Comparison of ENCODE assay signal across 8 mouse cellular contexts in the genomic region with DNA sequence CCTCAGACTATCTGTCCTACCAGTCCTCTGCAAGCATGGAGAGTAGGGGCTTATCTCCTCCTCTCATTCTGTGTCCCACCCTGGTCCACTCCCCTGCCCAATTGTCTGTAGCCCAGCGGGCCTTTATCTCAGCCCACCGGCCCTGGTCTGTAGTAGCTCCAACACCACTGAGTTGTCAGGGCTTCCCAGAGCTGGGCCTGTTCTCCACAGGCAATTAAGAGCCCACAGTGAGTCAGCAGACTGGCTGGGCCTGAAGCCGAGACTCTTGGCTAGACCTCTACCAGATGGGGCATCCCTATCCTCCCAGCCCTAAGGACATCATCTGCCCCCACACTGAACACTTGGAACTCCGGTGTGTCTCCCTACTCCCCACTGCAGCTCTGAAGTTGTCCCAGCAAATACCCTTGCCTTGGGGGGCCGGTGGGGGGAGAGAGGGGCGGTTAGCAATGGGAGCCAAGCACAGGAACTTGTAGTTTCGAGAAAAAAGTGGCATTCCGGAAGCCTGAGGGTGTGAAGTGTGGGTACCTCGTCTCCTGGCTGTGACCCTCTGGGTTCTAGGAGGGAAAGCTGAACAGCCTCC.
DNase-seq lines count a peak whose midpoint lies in the region; ATAC-seq lines count a peak whose summit lies in the region.

No protein-coding gene starts in this region.

- no peaks in the 10 kb centered on the region for H3K36me3 ChIP-seq in heart, embryonic 10.5 days

- H3K27me3 ChIP-seq in heart, embryonic 10.5 days (ENCODE audit: insufficient read depth, poor library complexity, severe bottlenecking), result 0 out of 2 replicates have a peak, but pooled peaks cover 3% of the 10 kb centered on the region

- peak; percentile 47 for ATAC-seq in frontal cortex, adult (ENCODE audit: low TSS enrichment)

- H3K4me1 ChIP-seq in heart, embryonic 10.5 days, result peaks cover 29% of the 10 kb centered on the region

- WGBS in heart, embryonic 10.5 days, result 63% methylated on average over 9 of the region's 9 CpGs

- H3K27ac ChIP-seq in heart, embryonic 10.5 days, result peak overlapping the region; percentile 65

- DNase-seq in frontal cortex, adult 2 months (ENCODE audit: extremely low spot score in 1 of 2, low spot score in 1 of 2), result no peak
- peak; percentile 98 for DNase-seq in 3T3-L1 (ENCODE audit: low read depth, low spot score)
- DNase-seq in cerebellum, adult 9-11 months, result peak; percentile 64
- peak; percentile 97 for DNase-seq in heart, embryonic 10.5 days (ENCODE audit: low spot score)
- DNase-seq in spleen, postnatal 10 days (ENCODE audit: low spot score in 2 of 2), result peak; percentile 50 to 72
- DNase-seq in thymus, postnatal 4 days, result no peak
- no peak for DNase-seq in frontal cortex, postnatal 25 days (ENCODE audit: low spot score in 2 of 2)

- H3K9me3 ChIP-seq in heart, embryonic 10.5 days, result no peaks in the 10 kb centered on the region

- no peak overlapping the region for H3K4me3 ChIP-seq in heart, embryonic 10.5 days

Comparison
In these comparisons a context has a peak if more than half of its experiments do, and no peak if none do; other contexts are left out.
1. DNase-seq: peak in 3T3-L1 (single experiment), cerebellum, adult 9-11 months (single experiment), heart, embryonic 10.5 days (single experiment) and spleen, postnatal 10 days (2 of 2); none in frontal cortex, adult 2 months (0 of 2), thymus, postnatal 4 days (single experiment) and frontal cortex, postnatal 25 days (0 of 2).